Mouse (Mus musculus): ENCODE data around the gene Acoxl.
"Not testable (repeated sequence)": the region's sequence is repeated elsewhere in the genome, so short reads cannot be mapped to it uniquely, and the experiment has no call there.

The Acoxl gene

DNA sequence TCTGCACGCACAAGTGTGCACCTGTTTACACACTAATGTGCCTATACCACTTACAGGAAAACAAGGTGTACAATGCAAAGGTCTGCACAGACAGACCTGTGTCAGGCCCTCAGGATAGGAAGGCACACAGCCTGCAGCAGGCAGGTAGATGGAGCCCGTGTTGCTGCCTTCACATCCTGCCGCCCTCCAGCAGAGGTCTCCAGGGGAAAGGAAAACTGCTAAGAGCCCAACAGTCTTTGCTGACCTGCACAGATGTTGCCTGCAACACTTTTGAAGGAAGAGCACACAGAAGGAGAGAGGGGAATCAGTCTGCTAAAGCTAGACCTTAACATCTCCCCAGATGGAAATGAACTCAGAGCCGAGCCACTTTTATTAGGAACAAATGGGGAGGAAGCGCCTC, 240.2 kb downstream of the Acoxl start:
- no peak for DNase-seq (ENCODE audit: low spot score in 2 of 2)

DNA sequence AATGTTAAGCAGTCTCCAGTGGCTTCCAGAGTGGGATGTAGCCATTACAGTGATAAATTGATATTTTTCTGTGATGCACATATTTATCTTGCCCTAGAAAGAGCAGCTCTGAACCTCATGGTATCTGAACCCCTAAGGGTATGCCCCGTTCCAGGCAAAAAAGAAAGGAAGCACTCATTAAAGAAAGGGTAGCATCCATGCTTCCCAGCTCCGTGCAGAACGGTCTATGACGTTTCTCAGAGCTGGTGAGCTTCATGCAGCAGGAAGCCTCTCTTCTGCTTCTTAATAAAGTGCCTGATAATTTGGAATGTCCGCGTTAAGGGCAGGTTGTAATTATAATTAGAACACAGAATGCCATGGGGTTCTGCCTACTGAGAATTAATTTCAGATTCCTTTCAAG, 240.6 kb downstream of the Acoxl start:
- DNase-seq (ENCODE audit: low spot score in 2 of 2) = no peak

DNA sequence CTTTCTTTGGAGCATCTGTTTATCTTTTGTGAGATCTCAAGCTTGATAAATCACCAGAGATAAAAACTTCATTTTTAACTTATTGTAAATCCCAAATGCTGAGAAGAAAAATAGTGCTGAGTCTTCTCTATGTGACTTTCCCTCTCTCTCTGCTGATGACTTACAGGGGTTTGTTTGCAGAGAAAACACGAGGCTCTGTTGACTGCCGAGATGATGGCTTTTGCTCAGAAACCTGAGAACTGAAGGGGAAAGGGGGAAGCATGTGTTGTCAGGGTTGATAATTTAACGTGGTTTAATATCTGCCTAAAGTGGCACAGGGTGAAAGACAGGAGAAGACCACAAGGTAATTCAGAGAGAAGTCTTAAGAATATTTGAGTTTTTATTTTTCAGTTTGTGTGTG, 245.2 kb downstream of the Acoxl start:
- no peak for DNase-seq (ENCODE audit: low spot score in 2 of 2)

DNA sequence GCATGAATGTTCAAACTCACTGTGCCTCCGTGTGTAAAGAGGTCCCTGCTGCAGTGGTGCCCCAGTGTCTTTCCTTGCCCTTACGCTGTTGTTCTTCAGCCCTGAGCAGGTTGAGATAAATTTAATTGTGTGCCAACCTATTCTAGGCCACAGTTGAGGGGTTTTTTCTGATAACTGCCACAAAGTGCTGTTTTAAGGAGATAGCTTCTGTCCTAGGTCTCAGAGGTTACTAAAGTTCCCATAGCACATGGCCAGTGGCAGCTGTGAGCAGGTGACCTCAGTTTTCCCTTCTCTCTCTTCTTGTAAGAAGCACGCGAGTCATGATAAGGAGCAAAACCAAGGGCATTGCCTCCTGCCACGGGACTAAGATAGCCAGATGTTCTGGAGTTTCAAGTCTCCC, 245.9 kb downstream of the Acoxl start:
- no peak for DNase-seq (ENCODE audit: low spot score in 2 of 2)

DNA sequence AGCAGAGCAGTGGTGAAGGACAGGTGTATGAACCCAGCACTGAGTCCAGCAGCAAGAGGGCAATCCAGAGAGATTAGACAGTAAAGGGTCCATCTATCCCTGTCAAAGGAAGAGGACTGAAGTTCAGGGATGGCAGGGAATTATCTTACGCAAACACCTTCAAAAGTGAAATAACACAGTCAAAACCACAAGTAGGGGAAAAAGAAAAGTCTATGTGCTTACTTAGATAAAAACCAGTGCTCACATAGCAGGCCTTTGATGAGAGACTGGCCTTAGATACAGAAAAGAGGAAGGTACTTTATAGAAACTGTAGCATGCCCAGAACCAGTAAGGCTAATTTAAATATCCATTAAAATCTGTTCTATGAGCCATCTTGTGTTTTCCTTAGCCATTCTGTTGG, 246.8 kb downstream of the Acoxl start:
- DNase-seq (ENCODE audit: low spot score in 2 of 2) = no peak

DNA sequence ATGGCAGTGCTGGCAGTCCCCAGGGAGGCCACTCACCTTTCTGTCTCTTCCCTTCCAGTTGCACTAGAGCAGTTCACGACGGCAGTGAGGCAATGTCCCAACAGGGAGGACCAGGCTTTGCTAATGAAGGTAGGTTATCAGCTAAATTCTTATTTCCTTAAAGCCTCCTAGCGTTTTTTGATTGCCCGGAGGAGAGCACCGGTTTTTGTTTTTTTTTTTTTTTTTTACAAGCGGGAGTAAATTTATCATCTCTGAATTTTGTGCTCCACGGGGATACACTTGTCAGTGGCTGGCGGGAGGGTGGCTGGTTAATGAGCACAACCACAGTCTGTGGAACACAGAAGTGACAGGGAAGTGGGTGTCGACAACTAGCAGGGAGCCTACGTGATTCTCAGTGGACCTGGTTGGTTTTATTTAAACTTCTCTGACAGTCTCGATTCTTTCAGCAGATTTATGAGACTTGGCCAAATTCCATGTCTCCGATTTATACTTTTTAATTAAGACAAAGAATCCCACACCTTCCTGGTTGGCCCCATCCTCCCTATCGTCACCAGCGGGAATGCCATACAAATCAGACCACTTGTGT, 247.7 kb downstream of the Acoxl start:
- peak; percentile 43 to 49 for DNase-seq (ENCODE audit: low spot score in 2 of 2)

DNA sequence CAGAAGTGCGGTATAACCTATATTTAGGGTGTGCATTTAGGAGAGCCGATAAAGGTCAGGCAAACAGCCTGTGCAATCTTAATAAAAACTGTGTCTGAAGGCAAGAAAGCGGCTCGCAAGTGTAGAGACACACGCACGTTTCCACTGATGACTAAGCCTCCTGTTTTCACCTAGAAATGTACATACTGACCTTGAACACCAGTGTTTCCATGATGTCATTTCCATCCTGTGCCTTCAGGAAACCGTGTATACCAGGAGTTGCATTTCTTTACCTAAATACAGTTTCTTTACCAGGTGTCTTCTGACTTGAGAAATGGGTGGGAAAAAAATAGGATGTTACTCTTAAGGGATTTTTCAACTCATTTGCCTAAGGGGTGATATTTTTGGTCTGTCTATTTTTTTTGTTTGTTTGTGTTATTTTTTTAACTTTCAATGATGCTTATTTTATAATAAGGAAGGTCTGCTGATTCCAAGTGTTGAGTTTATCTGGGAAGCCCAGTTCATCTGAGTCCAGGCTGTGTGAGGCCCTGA, 248.4 kb downstream of the Acoxl start:
- no peak for DNase-seq (ENCODE audit: low spot score in 2 of 2)

DNA sequence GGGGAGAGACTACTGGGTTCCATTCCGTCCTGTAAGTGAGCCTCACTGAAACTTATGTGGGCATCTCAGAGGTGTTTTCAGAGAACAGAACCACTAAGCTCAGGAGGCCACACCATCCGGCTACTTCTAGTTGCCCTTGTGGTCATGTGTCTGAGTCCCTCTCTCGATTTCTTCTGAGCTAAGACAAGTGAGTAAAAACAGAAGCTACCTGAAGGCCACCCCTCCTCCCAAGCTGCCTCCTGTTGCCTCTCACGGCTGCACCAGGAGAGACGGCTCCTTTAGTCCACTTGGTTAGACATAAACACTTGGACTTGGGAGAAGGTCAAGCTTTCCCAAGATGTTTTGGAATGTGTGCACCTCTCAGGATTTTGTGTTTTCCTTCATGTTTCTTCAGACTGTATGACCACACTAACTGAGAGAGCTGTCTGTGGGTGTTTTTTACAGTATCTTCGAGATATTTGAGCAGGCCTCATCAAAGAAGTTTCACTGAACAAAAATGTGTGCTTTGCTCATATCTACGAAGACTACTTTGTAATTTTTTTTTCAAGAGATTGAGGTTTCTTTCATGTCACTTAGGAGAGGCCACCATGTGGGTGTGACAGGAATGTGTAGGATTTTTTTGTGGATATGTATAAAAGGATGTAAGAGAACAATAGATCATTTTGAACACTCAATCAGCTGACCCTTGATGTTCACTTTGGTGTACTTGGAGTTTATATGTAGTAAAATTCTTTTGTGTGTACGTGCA, 249.3 kb downstream of the Acoxl start:
- DNase-seq (ENCODE audit: low spot score in 2 of 2) = no peak

DNA sequence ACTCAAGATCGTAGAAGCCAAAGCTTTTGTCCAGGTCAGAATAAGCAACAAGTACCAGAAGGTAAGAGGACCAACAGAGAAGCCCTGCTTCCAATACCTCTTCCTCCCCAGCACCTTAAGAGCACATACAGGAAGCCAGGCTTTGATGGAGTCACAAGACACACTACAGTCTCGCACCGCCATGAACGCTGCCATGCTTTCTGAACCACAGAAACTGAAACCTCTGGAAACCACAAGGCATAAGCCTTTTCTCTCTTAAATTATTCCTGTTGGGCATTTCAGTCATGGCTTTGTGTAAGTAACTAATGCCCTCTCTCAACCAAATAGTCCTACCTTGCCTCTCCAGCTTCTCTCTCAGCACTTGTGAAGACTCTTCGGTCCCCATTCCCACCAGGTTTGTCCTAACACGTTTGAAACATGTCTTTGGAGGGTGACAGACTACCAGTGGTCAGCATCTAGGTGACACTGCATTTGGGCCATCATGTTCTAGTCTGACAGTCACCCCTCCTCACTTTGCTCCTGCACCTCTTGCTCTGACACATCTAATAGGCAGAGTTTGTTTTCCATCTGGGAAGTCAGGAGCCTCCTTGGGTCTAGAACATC, 251.7 kb downstream of the Acoxl start:
- no peak for DNase-seq (ENCODE audit: low spot score in 2 of 2)

DNA sequence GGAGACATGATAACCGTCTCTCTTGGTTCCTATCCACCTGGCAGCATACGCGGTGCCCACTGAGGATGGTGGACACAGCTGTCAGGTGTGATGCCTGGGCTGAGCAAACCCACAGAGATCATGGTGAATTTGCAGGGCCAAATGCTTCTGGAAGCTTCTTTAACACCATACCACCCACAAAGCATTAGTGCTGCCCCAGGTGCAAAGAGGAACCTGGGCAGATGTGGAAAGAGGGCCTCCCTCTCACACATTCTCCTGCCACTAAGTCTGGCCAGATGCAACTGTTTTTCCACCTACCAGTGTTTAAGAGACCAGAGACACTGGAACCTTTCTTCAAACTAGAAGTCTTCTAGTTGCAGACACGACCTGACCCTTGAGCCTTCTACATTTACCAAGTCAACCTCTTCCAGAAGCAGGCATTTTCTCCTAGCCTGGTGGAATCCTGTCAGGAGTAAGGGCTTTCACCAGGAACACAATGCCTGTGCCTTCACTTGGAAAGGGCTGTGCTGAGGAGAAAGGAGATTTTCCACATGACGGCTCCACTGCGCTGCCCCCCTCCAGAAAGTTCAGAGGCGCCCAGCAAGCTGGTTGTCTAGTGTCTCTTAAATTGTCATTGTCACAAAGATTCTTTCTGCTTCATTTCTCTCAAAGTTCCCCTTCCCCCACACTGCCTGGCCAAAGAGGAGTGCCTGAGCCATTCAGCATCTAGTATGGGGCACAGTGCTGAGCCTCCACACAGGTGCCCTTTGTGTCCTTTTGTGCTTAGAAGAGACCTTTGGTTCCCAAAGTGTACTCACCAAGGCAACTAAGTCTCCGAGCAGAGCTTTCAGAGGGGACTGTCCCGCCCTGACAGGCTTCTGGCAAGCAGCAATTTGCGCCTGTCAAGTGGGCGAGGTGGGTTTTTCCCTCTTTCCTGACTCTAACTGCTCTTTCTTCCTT, 253.0 kb downstream of the Acoxl start:
- DNase-seq (ENCODE audit: low spot score in 2 of 2) = no peak

DNA sequence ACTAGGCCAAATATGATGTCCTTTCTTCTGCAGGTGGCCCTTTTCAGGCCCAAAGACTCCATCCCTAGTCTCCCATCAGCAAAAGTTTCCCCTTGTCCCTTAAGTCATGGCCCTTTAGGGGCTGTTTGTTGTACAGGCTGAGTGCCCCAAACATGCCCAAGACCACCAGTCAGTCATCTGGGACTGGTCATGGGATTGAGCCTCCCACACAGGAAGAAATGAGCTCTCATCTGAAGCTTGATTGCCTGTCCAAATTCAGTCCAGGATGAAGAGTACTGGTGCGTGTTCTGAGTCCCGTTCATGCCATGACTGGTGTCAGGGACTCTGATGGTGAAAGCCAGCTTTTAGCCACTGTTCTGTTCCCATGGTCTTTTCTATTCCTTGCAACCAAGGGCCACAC, 253.8 kb downstream of the Acoxl start:
- no peak for DNase-seq (ENCODE audit: low spot score in 2 of 2)

DNA sequence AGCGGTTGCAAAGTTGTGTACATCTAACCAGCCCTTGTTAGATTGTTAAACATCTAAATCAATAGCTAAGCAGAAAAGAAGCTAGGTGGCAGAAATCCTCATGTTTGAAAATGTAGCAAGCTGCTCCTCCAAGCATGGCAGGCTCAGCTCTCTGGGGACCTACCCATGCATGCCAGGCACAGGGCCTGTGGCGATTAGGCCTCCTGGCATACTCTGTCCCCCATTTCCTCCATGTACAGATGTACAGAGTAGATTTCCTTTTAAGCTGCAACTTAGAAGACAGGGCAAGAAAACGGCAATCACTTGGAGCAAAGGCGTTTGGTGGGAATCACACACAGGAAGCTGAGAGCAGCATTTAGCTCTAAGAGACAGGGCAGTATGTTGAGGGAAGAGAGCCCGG, 255.5 kb downstream of the Acoxl start:
- DNase-seq (ENCODE audit: low spot score in 2 of 2) = no peak

DNA sequence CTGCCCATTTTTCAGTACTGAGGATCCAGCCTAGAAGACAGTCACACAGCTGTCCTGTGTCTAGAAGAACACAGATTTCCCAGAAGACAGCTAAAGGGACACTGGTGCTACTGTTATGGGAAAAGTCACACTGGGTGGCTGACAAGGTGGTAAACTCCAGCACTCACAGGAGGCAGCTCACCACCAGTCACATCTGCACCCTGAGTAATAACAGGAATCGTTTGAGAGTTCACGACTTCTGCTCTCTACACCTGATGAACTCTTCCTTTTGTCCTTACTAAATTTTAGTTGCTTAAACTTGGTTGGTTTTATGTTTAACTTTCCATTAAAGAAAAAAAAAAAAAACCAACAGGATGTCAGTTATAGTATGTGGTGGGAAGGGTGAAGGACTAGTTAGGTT, 255.9 kb downstream of the Acoxl start:
- DNase-seq (ENCODE audit: low spot score in 2 of 2) = no peak

DNA sequence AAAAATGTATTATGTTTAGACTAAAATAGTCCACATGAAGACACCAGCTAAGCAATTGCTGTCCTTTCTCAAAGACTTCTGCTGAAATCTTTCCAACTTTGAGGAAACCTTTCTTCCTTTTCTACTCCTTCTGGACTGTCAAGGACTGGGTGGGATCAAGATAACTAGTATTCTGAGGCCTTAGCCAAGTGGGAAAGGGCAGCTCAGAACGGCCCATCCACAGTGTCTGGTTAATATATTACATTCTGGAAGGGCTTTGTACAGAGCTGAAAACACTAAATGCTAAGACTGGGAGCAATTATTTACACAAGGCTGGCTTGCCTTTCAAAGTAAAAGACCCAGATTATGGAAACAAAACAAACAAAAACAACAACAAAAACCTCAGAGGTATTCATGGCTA, 256.6 kb downstream of the Acoxl start:
- no peak for DNase-seq (ENCODE audit: low spot score in 2 of 2)

DNA sequence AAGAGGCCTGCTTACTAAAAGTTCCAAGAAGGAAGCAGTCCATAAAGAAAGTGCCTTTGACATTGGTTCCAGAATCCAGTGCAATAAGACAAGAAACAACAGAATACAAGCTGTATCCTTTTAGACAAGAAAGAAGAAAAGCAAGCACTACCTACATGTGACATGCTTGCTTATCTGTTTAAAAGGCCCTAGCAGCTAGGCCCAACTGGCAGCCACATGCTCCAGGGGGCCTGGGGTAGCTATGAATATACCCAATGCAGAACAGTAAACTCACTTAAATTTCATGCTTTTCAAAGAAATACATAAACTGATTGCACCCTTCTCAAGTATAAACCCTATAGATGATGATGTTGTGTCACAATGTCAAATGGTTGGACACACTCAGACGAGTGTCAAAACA, 257.4 kb downstream of the Acoxl start:
- DNase-seq (ENCODE audit: low spot score in 2 of 2) = no peak

DNA sequence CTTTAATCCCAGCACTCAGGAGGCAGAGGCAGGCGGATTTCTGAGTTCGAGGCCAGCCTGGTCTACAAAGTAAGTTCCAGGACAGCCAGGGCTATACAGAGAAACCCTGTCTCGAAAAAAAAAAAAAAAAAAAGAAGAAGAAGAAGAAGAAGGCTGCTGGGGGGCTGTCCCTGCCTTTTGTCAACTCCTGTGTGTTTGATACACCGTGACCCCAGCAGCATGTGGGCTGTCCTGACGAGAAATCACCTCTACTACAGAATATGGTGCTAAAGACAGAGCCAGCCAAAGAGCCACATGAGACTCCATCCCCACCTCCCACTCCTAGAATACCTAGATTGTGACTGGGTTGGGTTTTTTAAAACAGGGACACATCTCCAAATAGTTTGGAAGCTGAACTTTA, 259.4 kb downstream of the Acoxl start:
- not testable (repeated sequence) for DNase-seq (ENCODE audit: low spot score in 2 of 2)

DNA sequence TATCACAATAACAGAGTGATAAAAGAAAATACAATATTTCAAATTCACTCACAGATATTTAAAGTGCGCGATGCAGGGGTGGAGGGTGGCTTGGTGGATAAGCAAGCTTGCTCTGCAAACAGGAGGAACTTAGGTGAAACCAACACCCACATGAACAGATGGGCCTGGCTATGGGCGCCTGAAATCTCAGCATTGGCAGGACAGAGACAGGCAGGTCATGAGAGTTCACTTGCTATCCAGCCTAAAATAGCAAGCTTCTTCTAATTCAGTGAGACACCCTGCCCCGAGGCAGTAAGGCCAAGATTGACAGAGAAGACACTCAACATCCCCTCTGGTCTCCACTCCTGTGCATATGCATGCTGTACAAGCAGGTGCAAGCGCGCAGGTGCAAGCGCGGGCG, 263.4 kb downstream of the Acoxl start:
- no peak for DNase-seq (ENCODE audit: low spot score in 2 of 2)

DNA sequence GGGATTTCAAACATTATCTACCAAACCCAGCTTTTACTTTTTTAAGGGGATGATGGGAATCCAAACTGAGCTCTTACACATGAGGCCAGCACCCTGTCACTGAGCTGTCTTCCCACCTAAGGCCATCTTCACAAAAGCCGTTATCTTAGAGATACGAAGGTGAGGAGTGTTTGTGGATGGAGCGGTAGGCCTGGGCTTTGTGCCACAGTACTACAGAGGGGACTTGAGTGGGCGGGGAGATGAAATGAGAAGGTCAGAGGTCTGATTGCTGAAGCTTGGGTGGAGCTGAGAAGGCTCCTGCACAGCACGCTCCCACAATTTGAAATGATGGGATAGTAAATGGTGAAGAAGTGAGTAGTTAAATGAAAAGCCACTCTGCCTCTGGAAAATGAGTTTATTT, 266.1 kb downstream of the Acoxl start:
- no peak for DNase-seq (ENCODE audit: low spot score in 2 of 2)

DNA sequence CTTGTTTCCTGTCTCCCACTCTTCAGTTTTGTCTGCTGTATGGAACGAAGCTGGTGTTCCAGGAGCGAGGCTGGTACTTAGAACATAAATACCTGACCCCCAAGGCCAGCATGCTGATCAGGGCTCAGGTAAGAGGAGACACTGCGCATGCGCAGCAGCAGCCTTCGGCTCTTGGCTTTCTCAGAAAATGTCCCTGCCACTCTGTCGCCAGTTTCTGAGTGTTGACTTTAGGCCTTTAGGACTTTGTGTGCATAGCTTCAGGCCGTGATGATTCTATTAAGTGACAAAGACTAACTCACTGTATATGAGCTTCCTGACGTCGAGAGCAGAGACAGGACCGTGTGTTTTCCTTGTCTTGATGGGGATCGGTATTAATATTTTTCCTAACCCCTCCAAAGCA, 267.0 kb downstream of the Acoxl start:
- DNase-seq (ENCODE audit: low spot score in 2 of 2) = no peak

DNA sequence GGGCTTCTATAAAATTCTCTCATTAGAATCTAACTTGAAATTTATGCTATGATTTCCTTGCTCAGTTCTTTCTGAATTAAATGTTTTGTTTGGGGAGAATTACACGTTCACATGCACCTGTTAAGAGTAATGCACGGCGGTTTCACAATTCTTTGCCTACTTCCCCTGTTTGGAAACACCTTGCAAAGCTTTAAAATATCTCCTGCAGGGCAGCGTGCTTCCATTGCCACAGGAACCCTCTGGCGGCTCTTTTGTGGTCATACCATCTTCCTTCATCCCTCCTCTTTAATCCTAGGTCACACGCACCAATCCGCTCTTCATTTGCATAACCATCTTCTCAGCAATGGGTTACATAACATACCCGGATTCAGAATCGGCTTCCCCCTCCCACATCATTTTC, 272.9 kb downstream of the Acoxl start:
- DNase-seq (ENCODE audit: low spot score in 2 of 2) = no peak

DNA sequence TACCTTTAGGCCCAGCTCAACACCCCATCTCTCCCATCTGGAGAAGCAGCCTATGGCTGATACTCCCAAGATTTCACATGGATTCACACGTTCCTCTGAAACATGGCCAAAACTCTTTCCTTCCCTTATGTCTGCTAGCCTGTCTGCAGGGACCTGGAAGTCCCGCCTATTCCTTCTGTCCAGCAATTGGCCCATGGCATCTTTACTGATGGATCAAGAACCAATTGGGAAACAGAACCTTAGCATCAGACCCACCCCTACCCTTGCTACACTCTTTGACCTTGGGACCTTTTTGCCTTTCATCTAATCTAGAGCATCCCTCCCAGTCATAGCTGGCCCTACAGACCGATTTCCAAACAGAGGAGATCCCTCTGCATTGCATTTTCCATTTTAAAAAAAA, 275.9 kb downstream of the Acoxl start:
- no peak for DNase-seq (ENCODE audit: low spot score in 2 of 2)

DNA sequence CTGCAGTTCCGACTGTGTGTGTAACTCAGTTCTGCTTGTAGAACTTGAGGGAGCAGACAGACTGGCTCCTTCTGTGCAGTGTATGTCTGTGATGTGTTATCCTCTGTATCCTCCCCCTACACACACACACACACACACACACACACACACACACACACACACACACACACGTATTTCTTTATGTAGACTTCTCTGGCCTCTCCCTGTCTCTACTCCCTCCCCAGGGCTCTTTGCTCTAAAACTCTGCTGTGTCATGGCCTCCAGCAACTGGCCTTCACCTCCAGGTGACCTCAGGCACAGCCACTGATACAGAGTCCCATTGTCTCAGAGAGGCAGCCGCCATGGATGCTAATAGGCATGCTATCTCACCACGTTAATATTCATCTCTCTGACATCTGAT, 276.9 kb downstream of the Acoxl start:
- DNase-seq (ENCODE audit: low spot score in 2 of 2) = no peak

Data from right cerebral cortex, adult 2 months (tissue).